Mouse (Mus musculus) forebrain, embryonic 10.5 days (tissue): ENCODE data around the gene Zmynd19. TPM values are rescaled to one million over a fixed set of nuclear protein-coding genes. Genes with fewer than 3 reads are reported as not detected.

Experiments used
- DNase-seq: peaks from one replicate; pipeline ENCODE4 v3.0.0-alpha.2; 2017; ENCODE audit warnings: low spot score; ENCODE audit errors: extremely low spot score
- H3K27ac ChIP-seq: fragments of 300-500 bp; sonication (generic); 2 replicates; pipeline ENCODE4 v1.5.1; 2016; ENCODE audit warnings: mild to moderate bottlenecking
- H3K27me3 ChIP-seq: fragments of 300-500 bp; sonication (generic); 2 replicates; pipeline ENCODE4 v1.6.1; 2016; ENCODE audit warnings: mild to moderate bottlenecking; ENCODE audit not compliant: poor library complexity, severe bottlenecking
- H3K36me3 ChIP-seq: fragments of 300-500 bp; sonication (generic); replicated peaks from 2 replicates; pipeline ENCODE4 v1.6.1; 2016; ENCODE audit warnings: mild to moderate bottlenecking, moderate library complexity
- H3K4me1 ChIP-seq: fragments of 300-500 bp; sonication (generic); 2 replicates; pipeline ENCODE4 v1.6.1; 2016
- H3K4me3 ChIP-seq: fragments of 300-500 bp; sonication (generic); 2 replicates; pipeline ENCODE4 v1.5.1; 2016; ENCODE audit warnings: mild to moderate bottlenecking, moderate library complexity
- H3K9me3 ChIP-seq: fragments of 300-500 bp; sonication (generic); 2 replicates; pipeline ENCODE4 v1.6.1; 2016; ENCODE audit warnings: mild to moderate bottlenecking, moderate library complexity
- WGBS: fragments of 180-500 bp; shearing (Covaris S2); methylation state at CpG from one replicate; pipeline ENCODE4 v1.1.7; 2016; 5-methylcytosine and 5-hydroxymethylcytosine counted together
- microRNA-seq: library from miRNA; unstranded; fragments of <30 nt; microRNA quantifications from one replicate; pipeline ENCODE4, GENCODE M21; 2017
- polyA plus RNA-seq: library from polyadenylated mRNA; unstranded; fragments of >200 nt; fragmentation: Nextera tagmentation; extraction: Ambion mirVana; gene quantifications from 2 replicates; pipeline ENCODE4 v1.2.1, GENCODE M21; 2016

Gene Zmynd19
- polyA plus RNA-seq, 1 experiment from 2014 or later, result 23.7 TPM

- no peak overlapping the region for H3K27ac ChIP-seq
- 0 out of 2 replicates have a peak, but pooled peaks cover 6% of the 10 kb centered on the region for H3K4me1 ChIP-seq
- DNase-seq, result no peak
- WGBS, result 68% methylated on average over 9 of the region's 9 CpGs
- no peaks in the 10 kb centered on the region for H3K36me3 ChIP-seq
- no peaks in the 10 kb centered on the region for H3K27me3 ChIP-seq
- H3K4me3 ChIP-seq, result no peak overlapping the region
- no peaks in the 10 kb centered on the region for H3K9me3 ChIP-seq
Measured at GRCm38 (mm10) chr2:25003946-25004786, 54.6 kb downstream of the Zmynd19 start.

DNA sequence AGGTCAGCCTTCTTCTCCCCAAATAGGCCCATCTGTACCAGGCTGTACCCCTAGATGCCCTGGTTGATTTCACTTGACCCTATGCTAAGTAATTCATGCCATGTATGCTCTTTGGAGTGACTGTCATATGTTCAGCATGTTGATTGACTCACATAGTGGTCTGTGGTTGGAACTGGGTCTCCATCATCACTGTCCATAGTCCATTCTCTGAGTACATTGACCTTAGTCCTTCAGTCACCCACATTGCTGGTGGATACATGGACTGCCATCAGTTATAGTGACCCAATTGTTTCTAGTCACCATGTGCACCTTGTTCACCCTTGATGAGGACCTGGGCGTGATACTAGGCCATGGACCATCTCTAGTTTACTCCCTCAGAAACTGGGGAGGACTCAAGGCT, 57.2 kb downstream of the Zmynd19 start:
- no peak overlapping the region for H3K27ac ChIP-seq
- no peaks in the 10 kb centered on the region for H3K36me3 ChIP-seq
- WGBS, result 88% methylated on average over 1 of the region's 1 CpGs
- no peak for DNase-seq
- no peak overlapping the region for H3K4me3 ChIP-seq
- 0 out of 2 replicates have a peak, but pooled peaks cover 6% of the 10 kb centered on the region for H3K4me1 ChIP-seq
- H3K27me3 ChIP-seq, result no peaks in the 10 kb centered on the region
- H3K9me3 ChIP-seq, result no peaks in the 10 kb centered on the region

DNA sequence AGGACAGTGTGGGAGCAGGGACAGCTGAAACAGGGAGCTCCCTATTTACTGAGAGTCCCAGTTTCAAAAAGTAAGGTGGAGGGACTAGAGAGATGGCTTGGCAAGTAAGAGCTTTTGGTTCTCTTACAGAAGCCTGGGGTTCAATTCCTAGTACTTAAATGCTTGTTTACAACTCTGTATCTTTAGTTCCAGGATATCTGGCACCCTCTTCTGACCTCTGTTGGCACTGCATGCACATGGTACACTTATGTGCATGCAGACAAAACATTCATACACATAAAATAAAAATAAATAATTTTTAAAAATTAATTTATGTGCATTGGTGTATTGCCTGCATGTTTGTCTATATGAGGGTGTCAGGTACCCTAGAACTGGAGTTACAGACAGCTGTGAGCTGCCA, 58.7 kb downstream of the Zmynd19 start:
- Histone ChIP-seq H3K4me3 (no peak overlapping the region), H3K36me3 (no peaks in the 10 kb centered on the region), H3K27me3 (no peaks in the 10 kb centered on the region), H3K27ac (no peak overlapping the region), H3K4me1 (0 out of 2 replicates have a peak, but pooled peaks cover 6% of the 10 kb centered on the region), H3K9me3 (no peaks in the 10 kb centered on the region)
- DNase-seq, result no peak

Small RNA genes within 50 kb of the gene (microRNA-seq; reads per million reads assigned to microRNA genes)
- not detected for gene Gm22875

Other genes starting within 250 kb of the Zmynd19 start
- gene Cacna1b, start 186.6 kb upstream of the Zmynd19 start, polyA plus RNA-seq, result 1.7 and 1.8 TPM in 2 replicates
- 149 and 150 TPM in 2 replicates for gene Ehmt1, start 30.2 kb upstream of the Zmynd19 start, polyA plus RNA-seq
- 17.8 and 19.1 TPM in 2 replicates for gene Arrdc1, start 14.5 kb upstream of the Zmynd19 start, polyA plus RNA-seq
- 35.1 and 35.2 TPM in 2 replicates for gene Dph7, start 12.6 kb downstream of the Zmynd19 start, polyA plus RNA-seq
- 121 and 124 TPM in 2 replicates for gene Mrpl41, start 25.3 kb downstream of the Zmynd19 start, polyA plus RNA-seq
- gene Pnpla7, start 26.2 kb downstream of the Zmynd19 start, polyA plus RNA-seq, result 4.5 and 5.3 TPM in 2 replicates
- gene Nsmf, start 104.6 kb downstream of the Zmynd19 start, polyA plus RNA-seq, result 62.7 and 64.7 TPM in 2 replicates
- not detected in 2 replicates for gene Entpd8, start 130.5 kb downstream of the Zmynd19 start, polyA plus RNA-seq
- 0.26 and 0.29 TPM in 2 replicates for gene Noxa1, start 145.4 kb downstream of the Zmynd19 start, polyA plus RNA-seq
- gene Nrarp, start 231.0 kb downstream of the Zmynd19 start, polyA plus RNA-seq, result 37.4 and 40.7 TPM in 2 replicates
- gene Tor4a, start 247.1 kb downstream of the Zmynd19 start, polyA plus RNA-seq, result 1.3 and 1.5 TPM in 2 replicates